Mouse (Mus musculus) midbrain, embryonic 15.5 days (tissue): ENCODE data around the gene Sept5. TPM values are rescaled to one million over a fixed set of nuclear protein-coding genes. Genes with fewer than 3 reads are reported as not detected.

ENCODE experiments used
- polyA plus RNA-seq: library from polyadenylated mRNA; unstranded; fragments of >200 nt; fragmentation: Nextera tagmentation; extraction: Ambion mirVana; gene quantifications from 2 replicates; pipeline ENCODE4 v1.2.1, GENCODE M21; 2015

The Sept5 gene
- polyA plus RNA-seq, 1 experiment from 2014 or later: 223 TPM

Other genes starting within 250 kb of the Sept5 start
- 34.0 and 35.5 TPM in 2 replicates for gene Txnrd2, start 203.6 kb downstream of the Sept5 start, polyA plus RNA-seq
- 104 and 107 TPM in 2 replicates for gene Comt, start 203.1 kb downstream of the Sept5 start, polyA plus RNA-seq
- 18.1 and 20.0 TPM in 2 replicates for gene Gnb1l, start 131.2 kb downstream of the Sept5 start, polyA plus RNA-seq
- gene Rtl10, start 131.1 kb downstream of the Sept5 start, polyA plus RNA-seq: 4.4 and 5.5 TPM in 2 replicates
- gene Tbx1, start 39.3 kb downstream of the Sept5 start, polyA plus RNA-seq: 0.80 and 0.98 TPM in 2 replicates
- 13.1 and 13.7 TPM in 2 replicates for gene Gp1bb, start 7.6 kb downstream of the Sept5 start, polyA plus RNA-seq
- 22.8 and 23.3 TPM in 2 replicates for gene Gm49601, start 3.5 kb downstream of the Sept5 start, polyA plus RNA-seq
- gene Cldn5, start 146.9 kb upstream of the Sept5 start, polyA plus RNA-seq: 107 and 132 TPM in 2 replicates
- 107 and 122 TPM in 2 replicates for gene Ufd1, start 181.8 kb upstream of the Sept5 start, polyA plus RNA-seq
- 6.9 and 8.5 TPM in 2 replicates for gene Cdc45, start 182.0 kb upstream of the Sept5 start, polyA plus RNA-seq
- 48.2 and 50.5 TPM in 2 replicates for gene 2510002D24Rik, start 206.6 kb upstream of the Sept5 start, polyA plus RNA-seq
- gene Gm28539, start 206.6 kb upstream of the Sept5 start, polyA plus RNA-seq: 0.17 and 0.28 TPM in 2 replicates
- gene Mrpl40, start 246.9 kb upstream of the Sept5 start, polyA plus RNA-seq: 73.1 and 74.2 TPM in 2 replicates
- gene Hira, start 247.1 kb upstream of the Sept5 start, polyA plus RNA-seq: 22.7 and 29.1 TPM in 2 replicates